Mouse (Mus musculus): ENCODE measurements around the gene Nt5m.
"Not testable (repeated sequence)": the region's sequence is repeated elsewhere in the genome, so short reads cannot be mapped to it uniquely, and the experiment has no call there.

Nt5m gene

DNA sequence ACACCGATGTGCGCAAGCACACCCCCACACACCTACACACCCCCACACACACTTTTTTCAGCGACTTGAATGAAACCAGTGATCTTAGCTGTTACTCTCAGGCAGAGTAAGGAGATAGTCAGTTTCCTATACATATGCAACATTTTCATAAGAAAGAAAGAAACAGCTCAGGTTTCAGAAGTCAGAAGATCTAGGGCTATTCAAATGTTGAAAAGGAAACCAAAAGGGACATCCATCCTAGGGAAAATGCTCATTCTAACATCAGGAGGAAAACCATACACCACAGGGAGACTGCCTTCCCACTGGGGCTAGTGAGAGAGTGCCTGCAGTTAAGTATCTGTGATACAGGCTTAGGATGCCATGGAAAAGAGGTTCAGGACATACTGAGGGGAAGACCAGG, 17.6 kb upstream of the Nt5m start:
- in situ Hi-C loops (cut with MboI; ENCODE audit: unreplicated experiment in 2 of 2) = loop anchor here in 1 of 2 experiments (25.0 kb wide), 1 partner anchor 1941 kb away; the partner anchor contains the start of gene Prpsap2

DNA sequence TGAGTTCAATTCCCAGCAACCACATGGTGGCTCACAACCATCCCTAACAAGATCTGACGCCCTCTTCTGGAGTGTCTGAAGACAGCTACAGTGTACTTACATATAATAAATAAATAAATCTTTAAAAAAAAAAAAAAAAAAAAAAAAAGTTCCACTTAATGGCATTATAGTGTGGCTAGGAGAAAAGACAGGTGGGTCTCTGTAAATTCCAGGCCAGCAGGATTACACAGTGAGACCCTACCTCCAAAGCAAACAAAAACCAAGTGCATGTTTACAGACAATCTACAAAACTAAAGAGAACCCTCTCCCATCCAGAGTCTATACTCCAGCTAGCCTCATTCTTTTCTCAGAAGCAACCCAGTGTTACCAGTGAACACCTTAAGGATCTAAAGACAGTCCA, 1.5 kb upstream of the Nt5m start:
- in situ Hi-C loops (cut with MboI; ENCODE audit: unreplicated experiment in 2 of 2) = not testable (repeated sequence)

DNA sequence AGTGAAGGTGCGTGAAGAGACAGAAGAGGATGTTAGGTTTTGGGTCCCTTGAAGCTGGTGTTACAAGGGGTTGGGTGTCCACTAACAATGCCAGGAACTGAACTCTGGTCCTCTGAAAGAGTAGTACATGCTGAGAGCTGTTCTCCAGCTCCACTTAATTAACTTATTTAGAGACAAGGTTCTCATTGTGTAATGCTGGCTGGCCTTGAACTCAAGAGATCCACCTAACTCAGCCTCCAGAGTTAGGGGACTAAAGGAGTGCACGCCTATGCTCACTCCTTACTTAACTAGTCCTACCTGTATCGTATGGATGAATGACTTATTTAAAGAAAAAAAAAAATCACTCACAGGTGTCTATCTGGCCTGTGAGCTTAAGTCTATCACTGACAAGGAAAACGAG, 821 bp upstream of the Nt5m start:
- in situ Hi-C loops (cut with MboI; ENCODE audit: unreplicated experiment in 2 of 2) = no loop called here

DNA sequence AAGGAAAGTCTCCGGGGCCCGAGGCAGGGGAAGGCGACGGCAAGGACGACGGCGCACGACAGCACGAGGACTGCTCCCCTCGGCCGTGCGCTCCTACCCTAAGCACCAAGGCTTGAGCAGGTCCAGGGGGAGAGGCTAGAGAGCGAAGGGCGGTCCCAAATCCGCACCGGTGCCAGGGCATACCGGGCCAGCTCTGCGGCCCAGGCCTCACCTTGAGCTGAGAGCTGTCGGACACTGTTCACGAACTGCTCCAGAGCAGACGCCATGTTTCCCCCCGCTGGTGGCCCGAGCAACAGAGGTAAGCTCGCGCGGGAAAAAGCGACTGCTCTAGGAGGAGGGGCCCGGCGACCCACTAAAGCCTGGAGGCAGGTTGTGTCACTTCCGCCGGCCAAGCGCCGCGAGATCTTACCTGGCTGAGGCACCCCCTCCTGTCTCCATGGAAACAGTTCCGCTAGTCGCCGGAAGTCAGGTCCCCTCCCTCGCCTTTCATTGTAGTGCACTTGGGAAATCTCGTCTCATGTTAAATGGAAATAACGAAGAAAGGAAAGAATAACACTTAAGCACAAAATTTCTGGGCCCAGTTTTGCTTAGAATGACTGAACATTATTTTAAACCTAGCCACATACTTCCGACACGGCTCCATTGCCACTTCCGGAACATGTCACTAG, 346 bp downstream of the Nt5m start, which contains the start of gene Cops3:
TSS of gene Cops3 (minus strand) at position 380 of the 668 bp plus-strand sequence.
- in situ Hi-C loops (cut with MboI; ENCODE audit: unreplicated experiment in 2 of 2) = no loop called here

DNA sequence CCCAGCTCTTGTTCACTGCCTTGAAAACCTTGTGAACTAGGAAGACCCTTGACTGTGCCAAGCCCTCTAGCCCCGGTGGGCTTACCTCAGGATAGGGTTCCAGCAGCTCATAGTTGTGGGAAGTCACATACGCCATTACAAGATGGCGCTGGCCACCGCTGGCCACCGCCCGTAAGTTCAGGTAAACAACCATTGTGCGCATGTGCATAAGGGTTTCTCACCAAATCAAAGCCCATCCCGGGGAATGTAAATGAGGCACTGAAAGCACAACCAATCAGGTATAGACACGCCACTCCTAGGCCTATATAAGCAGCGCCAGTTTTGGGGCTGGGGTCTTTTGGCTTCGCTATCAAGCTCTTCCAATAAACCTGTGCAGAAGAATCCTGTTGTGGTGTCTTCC, 7.1 kb downstream of the Nt5m start:
- in situ Hi-C loops (cut with MboI; ENCODE audit: unreplicated experiment in 2 of 2) = no loop called here

DNA sequence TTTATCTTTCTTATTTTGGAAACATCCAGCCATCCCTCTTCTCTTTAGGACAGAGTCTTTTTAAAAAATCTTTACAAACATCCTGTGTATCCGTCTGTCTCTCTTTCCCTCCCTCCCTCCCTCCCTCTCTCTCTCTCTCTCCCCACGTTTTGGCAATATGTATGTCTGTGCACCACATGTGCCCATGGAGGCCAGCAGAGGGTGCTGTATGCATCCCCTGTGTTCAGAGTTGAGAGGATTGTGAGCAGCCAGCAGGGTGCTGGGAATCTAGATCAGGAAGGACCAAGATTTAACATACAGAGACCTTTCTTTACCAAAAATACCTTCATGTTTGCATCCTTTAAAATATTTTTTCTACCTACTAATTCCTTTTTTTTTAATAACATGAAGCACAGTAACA, 7.9 kb downstream of the Nt5m start:
- in situ Hi-C loops (cut with MboI; ENCODE audit: unreplicated experiment in 2 of 2) = no loop called here

DNA sequence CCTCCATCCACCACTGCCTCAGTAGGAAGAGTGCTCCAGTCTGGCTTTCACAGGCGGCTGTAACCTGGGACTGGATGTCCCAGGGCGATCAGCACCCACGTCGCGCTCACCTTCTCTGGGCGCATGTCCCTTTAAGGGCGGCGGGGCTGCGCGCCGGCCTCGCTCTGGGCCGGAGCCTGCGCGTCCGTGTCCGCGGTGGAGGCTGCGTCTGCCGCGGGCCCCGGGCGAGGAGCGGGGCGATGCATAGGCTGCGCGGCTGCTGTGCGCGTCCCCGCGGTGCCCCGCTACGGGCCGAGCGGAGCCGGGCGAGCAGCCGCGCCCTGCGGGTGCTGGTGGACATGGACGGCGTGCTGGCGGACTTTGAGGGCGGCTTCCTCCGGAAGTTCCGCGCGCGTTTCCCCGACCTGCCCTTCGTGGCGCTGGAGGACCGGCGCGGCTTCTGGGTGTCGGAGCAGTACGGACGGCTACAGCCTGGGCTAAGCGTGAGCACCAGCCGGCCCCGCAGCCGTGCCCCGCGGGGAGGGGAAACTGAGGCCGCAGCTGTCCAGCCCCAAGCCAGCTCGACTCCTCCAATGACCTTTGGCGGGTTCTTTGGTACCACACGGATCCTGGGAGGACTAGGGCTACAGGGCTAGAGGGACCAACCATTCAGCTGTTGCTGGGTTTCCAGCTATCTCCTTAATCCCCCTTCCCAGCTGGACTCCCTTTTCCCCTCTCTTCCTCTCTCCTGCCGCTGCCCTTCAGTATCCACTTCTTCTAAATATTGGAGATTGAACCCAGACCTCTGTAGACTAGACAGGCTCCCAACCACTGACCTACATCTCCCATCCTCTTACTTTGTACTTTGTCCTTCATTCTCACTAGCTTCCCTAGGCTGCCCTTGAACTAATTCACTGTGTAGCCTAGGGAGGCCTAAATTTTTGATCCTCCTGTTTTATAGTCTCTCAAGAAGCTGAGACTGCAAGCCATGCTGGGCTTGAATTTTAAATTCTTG, 8.9 kb downstream of the Nt5m start:
- in situ Hi-C loops (cut with MboI; ENCODE audit: unreplicated experiment in 2 of 2) = no loop called here

DNA sequence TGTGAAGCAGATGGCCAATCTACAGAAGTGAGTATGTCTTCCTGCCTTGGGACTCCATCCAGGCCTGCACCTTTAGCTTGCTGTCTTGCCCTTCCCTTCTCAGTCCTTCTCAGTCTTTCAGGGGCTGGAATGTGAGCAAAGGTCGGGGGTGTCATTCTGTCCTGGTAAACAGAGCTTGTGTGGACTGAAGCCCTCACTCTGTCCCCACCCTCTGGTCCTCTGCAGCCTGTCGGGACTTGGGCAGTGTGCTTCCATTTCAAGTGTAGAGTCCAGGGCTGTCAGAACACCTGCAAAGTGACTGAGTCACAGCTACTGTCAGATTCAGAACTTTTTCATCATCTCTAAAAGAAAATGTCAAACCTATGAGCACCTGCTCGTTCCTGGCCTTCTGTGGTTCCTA, 13.6 kb downstream of the Nt5m start:
- in situ Hi-C loops (cut with MboI; ENCODE audit: unreplicated experiment in 2 of 2) = no loop called here

DNA sequence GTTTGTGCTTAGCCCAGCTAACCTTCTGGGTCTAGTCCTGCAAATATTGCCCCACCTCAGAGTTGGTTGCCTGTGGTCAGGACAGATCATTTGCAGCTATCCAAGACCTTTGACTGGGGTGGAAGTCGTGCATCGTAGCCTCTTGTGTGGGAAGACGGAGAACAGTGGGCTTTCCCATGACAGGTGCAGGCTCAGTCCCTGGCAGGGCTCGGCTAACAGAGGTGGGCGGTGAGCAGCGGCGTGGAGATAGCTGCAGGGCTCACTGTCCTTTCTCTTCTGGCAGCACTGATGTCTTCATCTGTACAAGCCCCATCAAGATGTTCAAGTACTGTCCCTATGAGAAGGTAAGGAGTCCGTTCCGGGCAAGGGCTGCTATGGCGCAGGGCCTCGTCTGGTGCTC, 21.2 kb downstream of the Nt5m start:
- in situ Hi-C loops (cut with MboI; ENCODE audit: unreplicated experiment in 2 of 2) = no loop called here

DNA sequence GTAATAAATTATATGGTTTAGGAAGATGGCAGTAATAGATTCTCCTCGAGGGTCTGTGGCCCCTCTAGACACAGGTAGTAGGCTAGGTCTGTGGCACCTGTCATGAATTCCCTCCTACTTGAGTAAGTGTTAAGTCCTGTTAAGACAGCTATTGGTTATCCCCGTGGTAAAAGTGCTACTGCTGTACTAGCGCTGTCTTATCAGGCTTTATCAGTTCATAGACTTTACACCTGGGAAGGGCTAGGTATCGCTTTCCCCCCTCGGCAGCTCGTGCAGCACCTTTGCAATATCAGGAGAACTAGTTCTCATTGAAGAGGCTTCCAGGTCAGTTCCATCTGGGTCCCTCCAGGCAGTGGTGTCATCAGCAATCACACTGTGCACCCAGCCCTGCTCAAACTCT, 25.1 kb downstream of the Nt5m start:
- in situ Hi-C loops (cut with MboI; ENCODE audit: unreplicated experiment in 2 of 2) = no loop called here

DNA sequence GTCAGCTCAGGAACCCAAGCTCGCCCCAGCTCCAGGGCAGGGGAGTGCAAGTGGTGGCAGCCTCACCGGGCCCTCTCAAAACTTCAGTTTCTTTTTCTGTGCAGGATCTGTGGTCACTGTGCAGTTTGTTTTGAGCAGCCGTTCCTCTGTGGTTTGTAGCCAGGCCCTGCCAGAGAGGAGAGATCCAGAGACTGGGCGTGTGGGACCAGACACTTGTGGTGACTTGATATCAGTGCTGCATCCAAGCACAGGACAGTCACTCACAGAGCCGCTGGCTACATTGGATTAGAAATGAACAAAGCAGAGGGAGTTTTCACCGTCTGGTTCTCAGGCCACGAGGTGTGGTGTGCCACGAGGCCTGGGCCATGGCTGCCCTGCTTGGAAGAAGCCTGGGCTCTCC, 32.9 kb downstream of the Nt5m start:
- in situ Hi-C loops (cut with MboI; ENCODE audit: unreplicated experiment in 2 of 2) = loop anchor here (10.0 kb wide), 2 partner anchors 333 to 533 kb away; no protein-coding TSS in a partner anchor

DNA sequence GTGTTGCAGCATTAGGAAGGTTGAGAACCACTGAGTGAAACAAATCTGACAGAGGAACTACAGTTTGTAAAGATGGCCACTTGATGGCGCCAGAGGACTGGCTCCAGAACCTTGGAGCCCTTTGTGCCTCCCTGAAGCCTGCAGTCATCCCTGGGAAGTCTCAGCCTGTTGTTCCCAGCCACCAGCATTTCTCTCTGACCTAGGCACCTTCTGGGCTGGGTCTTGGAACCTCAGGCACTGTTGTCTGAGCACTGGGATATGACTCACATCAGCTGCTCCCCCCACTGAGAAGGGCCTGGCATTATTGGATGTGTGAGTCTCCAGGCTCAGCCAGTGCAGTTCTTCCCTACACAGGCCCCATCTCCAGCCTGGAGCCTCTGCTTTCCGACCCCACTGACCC, 40.8 kb downstream of the Nt5m start:
- in situ Hi-C loops (cut with MboI; ENCODE audit: unreplicated experiment in 2 of 2) = no loop called here

DNA sequence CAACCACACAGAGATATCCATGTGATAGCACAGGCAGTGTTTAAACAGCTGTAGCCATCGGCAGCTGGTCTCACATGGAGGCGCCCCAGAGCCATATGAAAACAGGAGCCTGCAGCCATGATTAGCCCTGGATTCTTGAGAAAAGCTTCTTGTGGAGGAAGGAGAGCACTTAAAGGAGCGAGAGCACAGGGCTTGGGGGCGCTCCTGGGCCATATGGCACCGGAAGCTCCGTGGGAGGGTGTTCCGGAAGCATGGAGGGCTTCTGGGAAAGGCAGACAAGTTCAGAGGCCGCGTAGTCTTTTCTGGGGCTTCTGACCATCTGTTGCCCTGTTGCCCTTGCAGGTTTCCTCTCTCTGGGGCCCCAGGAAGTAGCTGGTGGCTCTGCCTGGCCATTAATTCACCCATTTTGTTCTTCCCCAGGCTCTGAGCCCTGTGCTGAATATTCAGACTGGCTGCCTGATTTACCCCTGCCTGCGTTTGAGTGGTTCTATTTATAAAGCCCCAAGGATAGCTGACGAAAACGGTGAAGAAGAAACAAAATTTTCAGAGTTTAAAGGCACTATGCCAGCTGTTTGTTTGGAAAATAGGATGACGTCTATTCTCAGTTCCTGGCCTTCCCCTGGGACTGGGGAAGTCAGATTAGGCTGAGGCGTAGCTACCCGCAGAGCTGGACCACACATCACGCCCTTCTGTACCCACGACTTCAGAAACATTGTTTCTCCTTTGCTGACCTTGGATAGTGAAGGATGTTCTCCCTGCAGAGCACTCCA, 46.2 kb downstream of the Nt5m start:
- in situ Hi-C loops (cut with MboI; ENCODE audit: unreplicated experiment in 2 of 2) = no loop called here

DNA sequence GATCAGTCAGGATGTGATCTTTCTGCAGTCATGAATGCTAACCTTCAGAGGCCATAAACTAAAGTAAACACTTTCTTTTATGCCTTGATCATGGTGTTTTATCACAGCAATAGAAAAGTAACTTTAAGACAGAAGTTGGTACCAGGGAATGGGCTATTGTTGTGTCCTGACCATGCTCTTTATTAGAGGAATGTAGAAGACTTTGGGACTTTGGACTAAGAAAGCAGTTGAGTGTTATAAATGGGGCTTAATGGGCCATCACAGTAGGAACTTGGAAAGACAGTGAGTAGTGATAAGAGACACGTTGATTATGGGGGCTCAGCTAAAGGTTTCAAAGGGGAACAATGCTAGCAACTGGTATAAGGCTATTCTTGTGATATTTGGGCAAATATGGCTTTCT, 47.7 kb downstream of the Nt5m start:
- in situ Hi-C loops (cut with MboI; ENCODE audit: unreplicated experiment in 2 of 2) = no loop called here

DNA sequence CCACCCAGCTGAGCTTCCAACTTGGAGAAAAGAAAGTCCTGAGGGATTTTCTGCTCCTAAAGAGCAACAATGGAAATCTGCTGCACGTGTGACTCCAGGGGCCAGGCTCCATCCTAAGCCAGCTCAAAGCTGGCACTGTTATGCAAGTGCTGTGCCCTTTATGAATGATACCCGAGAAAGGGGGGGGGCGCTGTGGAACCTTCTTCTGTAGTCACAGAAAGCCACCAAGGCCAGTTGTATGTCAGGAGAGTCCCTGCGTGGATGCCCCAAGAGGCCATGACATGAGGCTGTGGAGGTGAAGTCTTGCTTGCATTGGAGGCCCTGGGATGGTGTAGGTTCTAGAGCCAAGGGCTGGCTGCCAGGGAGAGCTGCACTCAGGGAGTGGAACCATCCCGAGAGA, 48.9 kb downstream of the Nt5m start:
- in situ Hi-C loops (cut with MboI; ENCODE audit: unreplicated experiment in 2 of 2) = no loop called here

DNA sequence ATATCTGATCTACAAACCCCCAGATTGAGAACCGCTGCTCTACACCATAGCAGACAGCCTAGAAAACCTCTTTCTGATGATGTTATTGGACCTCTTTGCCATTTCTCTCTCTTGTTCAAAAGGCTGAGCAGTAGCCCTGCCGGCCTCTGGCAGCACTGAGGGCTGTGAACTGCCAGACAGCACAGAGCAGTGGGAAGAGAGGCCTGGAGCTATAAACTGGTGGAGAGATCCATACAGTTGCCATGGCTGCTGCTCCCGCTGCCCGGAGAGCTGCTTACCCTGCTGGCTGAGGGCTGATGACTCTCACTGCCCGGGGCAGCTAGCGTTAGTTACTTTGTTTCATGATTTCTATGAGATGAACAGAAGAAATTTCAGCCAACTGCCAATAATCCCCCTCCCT, 52.6 kb downstream of the Nt5m start:
- in situ Hi-C loops (cut with MboI; ENCODE audit: unreplicated experiment in 2 of 2) = no loop called here

DNA sequence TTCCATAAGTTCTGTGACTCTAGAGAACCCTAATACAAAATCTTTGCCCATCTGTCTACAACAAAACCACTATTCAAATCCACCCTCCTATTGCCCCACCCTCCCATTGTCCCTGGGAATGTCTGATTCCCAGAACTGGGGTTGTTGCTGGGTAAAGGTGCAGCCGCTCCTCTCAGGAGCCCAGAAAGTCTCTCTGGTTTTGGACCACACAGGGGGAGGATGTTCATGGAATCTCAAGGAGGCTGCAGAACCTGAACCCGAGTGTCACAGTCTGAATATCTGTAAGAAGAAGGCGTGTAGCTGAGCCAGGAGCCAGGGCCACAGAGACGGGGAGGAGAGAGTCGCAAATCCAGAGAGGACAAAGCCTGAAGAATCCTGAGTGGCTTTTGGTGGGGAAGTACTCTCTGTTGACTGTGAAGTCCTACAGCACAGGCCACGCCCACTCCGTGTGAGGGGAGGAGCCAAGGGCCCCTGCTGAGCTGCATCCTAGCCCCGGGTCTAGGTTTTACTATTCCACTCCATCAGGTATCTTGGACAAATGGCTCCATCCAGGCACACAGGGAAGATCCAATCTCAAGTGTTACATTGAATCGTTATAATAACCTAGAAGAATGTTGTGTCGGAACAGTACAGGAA, 54.0 kb downstream of the Nt5m start:
- in situ Hi-C loops (cut with MboI; ENCODE audit: unreplicated experiment in 2 of 2) = no loop called here

DNA sequence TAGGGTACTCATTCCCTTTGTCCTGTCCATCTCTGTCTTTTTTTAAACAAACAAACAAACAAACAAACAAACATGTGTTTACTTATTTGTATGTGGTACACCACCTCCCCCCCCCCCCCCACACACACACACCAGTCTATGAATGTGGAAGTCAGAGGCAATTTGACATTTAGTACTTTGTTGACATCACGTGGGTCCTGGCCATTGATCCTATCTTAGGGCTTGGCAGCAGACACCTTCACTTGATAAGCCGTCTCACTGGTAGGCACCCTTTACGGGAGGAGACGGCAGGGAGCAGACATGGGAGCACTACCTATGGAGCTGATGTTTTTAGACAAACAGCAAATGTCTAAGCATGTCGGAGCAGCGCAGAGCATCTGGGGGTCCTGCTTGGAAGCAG, 55.7 kb downstream of the Nt5m start:
- in situ Hi-C loops (cut with MboI; ENCODE audit: unreplicated experiment in 2 of 2) = loop anchor here in 1 of 2 experiments (5.0 kb wide), 1 partner anchor 42 kb away; no protein-coding TSS in a partner anchor

DNA sequence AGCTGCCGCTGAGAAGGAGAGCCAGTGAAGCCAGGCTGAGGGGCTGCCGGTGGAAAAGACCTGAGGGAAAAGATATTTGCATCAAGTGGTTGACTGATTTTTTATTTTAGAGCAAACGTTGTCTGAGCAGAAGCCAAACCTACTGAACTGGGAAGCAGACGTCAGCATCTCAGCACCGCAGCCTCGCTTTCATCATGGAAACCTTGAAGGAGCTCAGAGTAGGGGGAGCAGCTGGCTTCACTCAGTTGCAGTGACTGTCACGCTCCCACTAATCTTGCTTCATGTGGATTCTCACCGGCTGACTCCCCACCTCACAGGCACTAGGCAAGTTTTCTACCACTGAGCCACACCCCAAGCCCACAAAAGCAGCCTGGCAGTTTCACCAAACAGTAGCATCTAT, 56.1 kb downstream of the Nt5m start:
- in situ Hi-C loops (cut with MboI; ENCODE audit: unreplicated experiment in 2 of 2) = loop anchor here in 1 of 2 experiments (5.0 kb wide), 1 partner anchor 42 kb away; no protein-coding TSS in a partner anchor

DNA sequence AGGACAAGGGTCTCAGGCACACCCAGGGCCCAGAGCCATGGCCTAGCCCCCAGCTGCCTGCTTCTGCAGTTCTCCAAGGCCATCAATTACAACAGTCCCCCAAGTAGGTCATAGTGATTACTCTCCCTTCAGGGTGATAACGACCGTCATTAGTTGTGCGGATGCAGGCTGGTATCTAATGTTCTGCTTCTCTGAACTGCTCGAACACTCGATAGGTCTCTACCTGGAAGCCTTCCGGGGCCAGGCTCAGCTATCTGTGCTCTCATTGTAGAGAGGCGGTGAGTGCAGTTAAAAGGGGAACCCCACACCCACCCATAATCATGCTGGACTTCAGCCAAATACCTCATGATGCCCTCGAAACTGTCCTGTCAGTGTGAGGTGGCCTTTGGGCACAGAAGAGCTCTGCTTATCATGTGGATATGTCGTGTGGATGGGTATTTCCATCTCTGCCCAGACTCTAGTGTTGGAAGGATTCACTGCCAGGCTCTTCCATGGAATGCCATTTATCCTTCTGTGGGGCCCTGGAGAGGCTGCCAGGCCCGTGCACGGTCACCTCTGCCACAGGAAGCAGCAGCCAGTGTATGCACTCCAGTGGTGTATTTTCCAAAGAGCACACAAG, 58.8 kb downstream of the Nt5m start:
- in situ Hi-C loops (cut with MboI; ENCODE audit: unreplicated experiment in 2 of 2) = loop anchor here in 1 of 2 experiments (5.0 kb wide), 1 partner anchor 39 kb away; no protein-coding TSS in a partner anchor

Data from v-Abl transformed pro-B cells (cell line).